Mouse (Mus musculus) adrenal gland, postnatal 4 days (tissue): ENCODE measurements around the gene Tanc1. TPM values are rescaled to one million over a fixed set of nuclear protein-coding genes. Genes with fewer than 3 reads are reported as not detected.
"Not testable (repeated sequence)": the region's sequence is repeated elsewhere in the genome, so short reads cannot be mapped to it uniquely, and the experiment has no call there.

Experiments
- DNase-seq, 2 experiments: peaks; one replicate each; pipeline ENCODE4 v3.0.0; 2021 to 2022; ENCODE audit warnings: low spot score in 2 of 2, mixed read lengths in 2 of 2
- total RNA-seq, 2 experiments: library from RNA; stranded (reverse); gene quantifications; 2 replicates each; pipeline ENCODE4 v1.2.3; 2021

The Tanc1 gene
- total RNA-seq, 2 experiments from 2014 or later = 19.9 to 30.8 TPM

- no peak for DNase-seq
These were observed 213.5 kb downstream of the Tanc1 start for GRCm38 (mm10) chr2:59825380-59825779.

DNA sequence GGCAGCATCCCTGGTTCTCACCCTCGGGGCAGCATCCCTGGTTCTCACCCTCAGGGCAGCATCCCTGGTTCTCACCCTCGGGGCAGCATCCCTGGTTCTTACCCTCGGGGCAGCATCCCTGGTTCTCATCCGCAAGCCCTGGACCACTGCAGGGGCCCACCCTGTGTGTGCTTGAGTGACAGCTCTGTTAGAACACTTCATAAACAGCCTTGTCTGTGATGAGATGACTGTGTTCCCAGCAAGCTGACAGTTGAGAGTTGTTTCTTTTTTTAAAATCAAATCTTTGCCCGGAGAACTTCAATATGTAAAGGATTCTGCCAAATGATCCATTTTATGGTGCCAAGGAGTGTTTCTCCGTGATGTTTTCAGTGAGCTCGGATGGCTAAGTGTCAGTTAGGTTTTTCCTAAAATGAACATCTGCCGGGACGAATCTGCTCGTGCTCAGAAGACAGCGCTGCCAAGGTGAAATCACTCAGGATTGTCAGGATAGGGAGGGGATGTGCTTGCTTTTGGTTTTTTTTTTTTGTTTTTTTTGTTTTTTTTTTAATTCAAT lies 216.3 kb downstream of the Tanc1 start:
- no peak for DNase-seq

DNA sequence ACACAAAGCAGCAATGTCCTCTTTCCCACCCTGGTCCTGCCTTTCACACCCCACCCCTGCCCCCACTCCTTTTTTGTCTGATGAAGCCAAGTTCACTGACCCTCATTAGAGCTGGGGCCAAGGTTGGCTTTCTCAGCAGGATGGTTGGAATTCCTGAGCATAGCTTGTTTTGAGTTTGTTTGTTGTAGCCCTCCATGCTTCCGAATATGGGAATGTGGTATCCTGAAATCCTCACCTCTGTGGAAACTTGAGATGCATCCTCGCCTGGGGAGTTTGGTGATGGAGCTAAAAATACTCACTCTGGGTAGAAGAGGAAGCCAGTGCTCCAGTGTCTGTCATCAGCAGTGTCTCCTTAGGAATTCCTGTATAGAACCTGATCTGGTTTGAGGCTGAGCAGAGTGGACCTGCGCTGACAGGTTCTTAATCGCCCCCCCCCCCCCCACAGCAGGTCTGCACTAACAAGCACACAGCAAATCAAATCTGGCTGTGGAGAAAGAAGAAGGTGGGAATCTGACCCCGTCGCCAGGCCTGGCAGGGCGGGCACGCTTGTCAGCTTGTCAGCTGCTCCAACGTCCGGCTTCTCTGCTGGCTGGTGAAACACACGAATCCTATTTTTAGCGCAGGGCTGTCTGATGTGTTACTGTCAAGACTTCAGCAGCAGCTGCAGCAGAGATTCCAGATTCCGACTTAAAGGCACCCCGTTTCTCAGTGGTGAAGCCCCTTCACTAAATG lies 217.1 kb downstream of the Tanc1 start:
- no peak for DNase-seq

DNA sequence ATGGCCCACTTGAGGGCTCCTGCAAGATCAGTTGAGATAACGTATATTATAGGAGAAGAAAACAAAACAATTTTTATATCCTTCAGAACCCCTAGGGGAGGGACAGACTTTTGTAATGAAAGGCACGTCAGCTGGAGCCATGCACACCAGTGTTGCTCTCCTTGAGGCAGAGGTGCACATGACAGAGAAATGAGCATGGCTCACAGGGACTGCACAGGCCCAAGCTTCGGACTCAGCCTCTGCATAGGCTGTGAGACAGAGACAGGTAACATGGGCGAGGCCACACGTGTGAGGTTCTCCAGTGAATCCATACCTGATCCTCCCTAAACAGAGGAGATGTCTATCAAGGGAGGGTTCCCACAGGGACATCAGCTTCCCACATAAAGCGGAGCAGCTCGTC lies 217.9 kb downstream of the Tanc1 start:
- no peak for DNase-seq

- DNase-seq = no peak
These were observed 218.3 kb downstream of the Tanc1 start for GRCm38 (mm10) chr2:59830151-59830550.

GRCm38 (mm10) chr2:59830940-59831339 lies 219.1 kb downstream of the Tanc1 start:
- no peak for DNase-seq

GRCm38 (mm10) chr2:59831831-59832230 lies 220.0 kb downstream of the Tanc1 start:
- DNase-seq = no peak

DNA sequence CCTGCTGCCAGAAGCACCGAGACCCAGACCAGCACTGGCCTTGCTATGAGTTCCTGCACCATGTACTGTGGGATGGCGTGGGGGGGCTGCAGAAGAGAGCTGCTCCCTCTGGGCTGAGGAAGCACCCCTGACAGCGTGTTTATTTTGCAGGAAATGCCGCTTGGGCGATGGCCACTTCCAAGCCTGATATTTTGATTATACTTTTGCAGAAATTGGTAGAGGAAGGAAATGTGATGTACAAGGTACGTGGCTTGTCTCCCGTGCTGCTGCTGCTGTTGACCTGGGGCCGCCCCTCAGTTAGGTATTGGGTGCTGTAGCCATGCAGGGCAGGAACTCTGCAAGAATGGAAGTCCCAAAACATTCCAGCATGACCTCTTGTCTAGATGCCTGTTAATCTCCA lies 227.0 kb downstream of the Tanc1 start:
- no peak for DNase-seq

- DNase-seq = no peak
These were observed 227.9 kb downstream of the Tanc1 start for GRCm38 (mm10) chr2:59839755-59840154.

DNA sequence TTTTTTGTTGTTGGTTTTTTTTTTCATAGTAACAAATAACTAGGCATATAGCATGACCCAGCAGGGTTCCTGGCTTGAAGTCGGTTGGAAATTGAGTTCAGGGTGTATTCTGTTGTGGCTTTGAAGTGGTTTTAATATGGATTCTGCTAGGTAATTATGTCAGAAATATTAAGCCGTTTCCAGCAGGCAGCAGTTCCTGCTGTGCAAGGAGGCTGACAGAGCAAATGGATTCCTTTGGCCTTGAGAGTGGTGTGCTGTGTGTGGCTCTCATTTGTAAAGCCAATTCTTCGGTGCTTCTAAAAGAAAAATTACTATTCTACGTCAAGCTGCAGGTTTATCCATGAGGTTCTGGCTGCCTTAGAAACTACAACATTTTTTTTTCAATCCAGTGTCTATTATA lies 228.3 kb downstream of the Tanc1 start:
- no peak for DNase-seq

DNA sequence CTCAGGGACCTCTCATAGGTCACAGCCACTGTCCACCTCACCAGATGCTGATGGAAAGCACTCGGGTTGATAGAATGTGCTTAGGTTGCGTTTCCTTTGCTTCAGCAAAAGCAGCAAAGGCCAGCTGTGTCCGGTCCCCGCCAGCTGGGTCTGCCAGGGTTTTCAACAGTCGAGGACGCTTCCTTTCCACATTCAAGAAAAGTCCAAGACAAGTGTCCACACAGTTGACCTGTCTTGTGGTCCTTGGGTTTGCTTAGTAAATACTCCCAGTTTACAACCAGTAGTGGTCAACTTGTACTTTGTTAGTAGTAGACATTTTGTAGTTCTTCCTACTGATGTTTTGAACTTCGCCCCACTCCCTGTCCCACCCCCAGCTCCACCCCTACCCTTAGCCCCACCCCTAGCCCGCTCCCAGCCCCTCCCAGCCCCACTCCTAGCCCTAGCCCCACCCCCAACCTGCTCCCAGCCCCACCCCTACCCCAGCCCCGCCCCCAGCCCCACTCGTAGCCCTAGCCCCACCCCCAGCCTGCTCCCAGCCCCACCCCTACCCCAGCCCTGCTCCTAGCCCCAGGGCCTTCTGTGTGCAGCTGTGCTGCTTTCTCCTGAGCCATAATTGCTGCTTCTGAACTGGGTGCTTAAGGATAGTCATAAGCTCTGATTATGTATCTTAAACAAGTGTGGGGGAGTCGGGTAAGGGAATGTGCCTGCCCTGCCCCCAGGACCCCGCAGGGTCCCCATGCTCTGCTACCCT lies 229.5 kb downstream of the Tanc1 start:
- no peak for DNase-seq

DNA sequence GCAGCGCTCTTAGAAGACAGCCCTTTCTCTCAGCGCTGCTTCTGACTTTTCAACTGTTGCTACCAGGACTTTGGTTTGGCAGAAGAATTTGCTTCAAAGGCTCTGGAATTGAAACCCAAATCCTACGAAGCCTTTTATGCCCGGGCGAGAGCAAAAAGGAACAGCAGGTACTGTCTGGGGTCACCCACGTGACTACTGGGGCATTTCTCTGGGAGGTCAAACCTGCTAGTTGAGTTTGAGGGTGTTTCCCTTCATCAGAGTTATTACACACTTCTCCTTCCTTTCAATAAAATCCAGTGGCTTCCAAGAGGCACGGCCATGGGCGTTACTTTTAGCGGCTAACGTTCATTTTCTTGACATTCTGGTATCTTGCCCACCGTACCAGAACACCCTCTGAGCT lies 230.1 kb downstream of the Tanc1 start:
- DNase-seq = no peak

DNA sequence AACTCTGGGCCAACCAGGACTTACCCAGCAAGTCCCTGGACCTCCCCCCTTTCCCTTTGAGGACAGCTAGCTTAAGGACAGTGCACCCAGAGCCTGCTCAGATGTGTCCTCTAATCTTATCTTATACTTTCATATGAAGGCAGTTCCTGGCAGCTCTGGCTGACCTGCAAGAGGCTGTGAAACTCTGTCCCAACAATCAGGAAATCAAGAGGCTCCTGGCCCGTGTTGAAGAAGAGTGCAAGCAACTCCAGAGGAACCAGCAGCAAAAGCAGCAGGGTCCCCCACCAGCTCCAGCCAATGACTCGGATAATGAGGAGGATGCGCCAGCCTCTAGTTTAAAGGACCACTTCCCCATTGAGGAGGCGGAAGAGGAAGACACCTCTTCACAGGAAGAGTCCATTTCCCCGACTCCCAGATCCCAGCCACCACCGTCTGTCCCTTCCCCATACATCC lies 230.7 kb downstream of the Tanc1 start:
- DNase-seq = no peak

- DNase-seq = no peak
These were observed 231.3 kb downstream of the Tanc1 start for GRCm38 (mm10) chr2:59843156-59843555.

GRCm38 (mm10) chr2:59843848-59844247 lies 232.0 kb downstream of the Tanc1 start:
- no peak for DNase-seq

DNA sequence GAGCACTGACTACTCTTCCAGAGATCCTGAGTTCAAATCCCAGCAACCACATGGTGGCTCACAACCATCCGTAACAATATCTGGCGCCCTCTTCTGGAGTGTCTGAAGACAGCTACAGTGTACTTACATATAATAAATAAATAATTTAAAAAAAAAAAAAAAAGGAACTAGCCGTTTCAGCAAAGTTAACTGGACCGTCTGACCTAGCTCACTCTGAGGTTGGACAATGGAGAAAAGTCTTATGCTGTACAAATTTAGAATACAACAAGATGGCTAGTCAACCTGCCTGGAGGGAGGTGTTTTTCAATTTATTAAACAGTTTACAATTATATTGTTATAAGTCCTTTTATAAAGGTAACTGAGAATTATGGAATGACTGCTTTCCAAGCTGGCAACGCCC lies 240.0 kb downstream of the Tanc1 start:
- DNase-seq = not testable (repeated sequence)

DNA sequence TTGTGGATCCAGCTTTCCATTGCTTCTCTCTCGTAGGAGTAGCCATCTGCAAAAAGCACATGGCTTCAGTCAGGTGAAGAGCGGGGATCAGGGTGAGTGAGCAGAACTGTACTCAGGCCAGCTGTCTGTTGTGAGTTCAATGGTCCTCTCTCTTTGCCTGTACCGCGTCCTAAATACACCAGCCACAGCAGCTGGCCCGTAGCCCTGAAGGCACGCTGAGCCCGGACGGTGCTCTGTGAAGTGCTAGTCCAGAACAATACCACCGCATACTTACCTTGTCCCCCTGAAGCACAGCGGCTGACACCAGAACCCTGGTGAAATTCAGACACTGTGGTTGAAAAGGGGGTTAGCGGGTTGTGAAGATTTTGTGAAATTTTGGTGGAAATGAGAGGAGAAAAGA lies 241.1 kb downstream of the Tanc1 start:
- DNase-seq = no peak

- no peak for DNase-seq
These were observed 241.7 kb downstream of the Tanc1 start for GRCm38 (mm10) chr2:59853543-59853942.

- no peak for DNase-seq
These were observed 242.5 kb downstream of the Tanc1 start for GRCm38 (mm10) chr2:59854363-59854762.

GRCm38 (mm10) chr2:59862618-59863017 lies 250.8 kb downstream of the Tanc1 start:
- no peak for DNase-seq

DNA sequence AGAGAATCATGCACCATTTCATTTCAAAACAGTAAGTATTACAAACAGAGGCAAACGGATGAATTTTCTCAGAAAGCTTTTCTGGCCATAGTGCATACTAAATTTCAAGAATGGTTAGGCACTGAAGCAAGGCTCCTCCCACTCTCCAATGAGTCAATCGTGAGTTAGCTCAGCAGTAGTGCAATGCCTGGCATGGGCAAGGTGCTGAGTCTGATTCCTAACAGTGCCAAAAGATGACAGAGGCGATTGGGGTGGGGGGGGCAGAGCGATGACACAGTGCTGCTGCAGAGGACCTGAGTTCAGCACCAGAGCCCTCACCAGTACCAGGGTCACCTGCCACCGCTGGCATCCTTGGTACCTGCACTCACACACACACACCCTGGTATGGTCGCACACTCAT lies 258.7 kb downstream of the Tanc1 start:
- no peak for DNase-seq

- DNase-seq = no peak
These were observed 264.6 kb downstream of the Tanc1 start for GRCm38 (mm10) chr2:59876482-59876881.
